ENCODE assay signal across 8 mouse cellular contexts in genomic region chr3:134146373-134147224, GRCm38 (mm10).
DNase-seq lines count a peak whose midpoint lies in the region; ATAC-seq lines count a peak whose summit lies in the region.

No protein-coding gene starts in this region.

- peaks cover 6% of the 10 kb centered on the region; the same call in 1 of the 2 replicates for H3K4me1 ChIP-seq in intestine, embryonic 15.5 days (replicated peaks)
- 0 out of 2 replicates have a peak, but pooled peaks cover 4% of the 10 kb centered on the region for H3K4me1 ChIP-seq in liver, embryonic 11.5 days (replicated peaks; ENCODE audit: control insufficient read depth, insufficient read depth, low read length)
- H3K4me1 ChIP-seq in neural tube, embryonic 13.5 days (replicated peaks), result peaks cover 25% of the 10 kb centered on the region

- no peaks in the 10 kb centered on the region for H3K9me3 ChIP-seq in intestine, embryonic 15.5 days
- H3K9me3 ChIP-seq in liver, embryonic 11.5 days (ENCODE audit: control insufficient read depth, low read length), result no peaks in the 10 kb centered on the region
- no peaks in the 10 kb centered on the region for H3K9me3 ChIP-seq in neural tube, embryonic 13.5 days

- ATAC-seq in intestine, embryonic 15.5 days, result peak; percentile 91
- ATAC-seq in liver, embryonic 11.5 days (replicated peaks; ENCODE audit: low FRiP score), result peak; percentile 63
- ATAC-seq in neural tube, embryonic 13.5 days (ENCODE audit: low read depth), result peak; percentile 97
- no peak for ATAC-seq in monocyte, adult 5-6 weeks (replicated peaks; ENCODE audit: insufficient number of reproducible peaks, low FRiP score, low TSS enrichment, poor library complexity, severe bottlenecking)

- H3K27ac ChIP-seq in intestine, embryonic 15.5 days, result no peak overlapping the region
- no peak overlapping the region for H3K27ac ChIP-seq in liver, embryonic 11.5 days (ENCODE audit: low read depth, low read length)
- peak overlapping the region; percentile 61 for H3K27ac ChIP-seq in neural tube, embryonic 13.5 days (replicated peaks)

- H3K4me3 ChIP-seq in intestine, embryonic 15.5 days (replicated peaks), result peak overlapping the region; percentile 20; the same call in 1 of the 2 replicates
- 0 out of 2 replicates have a peak overlapping the region, but pooled peaks have one; percentile 11 for H3K4me3 ChIP-seq in liver, embryonic 11.5 days (ENCODE audit: low read depth, low read length)
- H3K4me3 ChIP-seq in neural tube, embryonic 13.5 days, result peak overlapping the region; percentile 35

- no peak overlapping the region for H3K9ac ChIP-seq in intestine, embryonic 15.5 days
- H3K9ac ChIP-seq in liver, embryonic 11.5 days (ENCODE audit: low read depth, low read length), result no peak overlapping the region
- H3K9ac ChIP-seq in neural tube, embryonic 13.5 days, result peak overlapping the region; percentile 69

- H3K4me2 ChIP-seq in intestine, embryonic 15.5 days (replicated peaks), result peak overlapping the region; percentile 57
- peak overlapping the region; percentile 45 for H3K4me2 ChIP-seq in liver, embryonic 11.5 days
- H3K4me2 ChIP-seq in neural tube, embryonic 13.5 days, result peak overlapping the region; percentile 56

- 13% methylated on average over 14 of the region's 14 CpGs for WGBS in intestine, embryonic 15.5 days
- 20% methylated on average over 14 of the region's 14 CpGs for WGBS in liver, embryonic 11.5 days
- 15% methylated on average over 14 of the region's 14 CpGs for WGBS in neural tube, embryonic 13.5 days

- no peaks in the 10 kb centered on the region for H3K27me3 ChIP-seq in intestine, embryonic 15.5 days (replicated peaks)
- no peaks in the 10 kb centered on the region for H3K27me3 ChIP-seq in liver, embryonic 11.5 days (replicated peaks; ENCODE audit: control insufficient read depth, insufficient read depth, low read length)
- H3K27me3 ChIP-seq in neural tube, embryonic 13.5 days, result no peaks in the 10 kb centered on the region

- DNase-seq in MN1 (ENCODE audit: low spot score), result peak; percentile 75
- peak; percentile 57 to 81 for DNase-seq in adrenal gland, postnatal 36 days
- peak; percentile 48 to 57 for DNase-seq in frontal cortex, postnatal 10 days (ENCODE audit: low spot score in 2 of 2)
- peak; percentile 34 for DNase-seq in liver, embryonic 11.5 days (ENCODE audit: low spot score)
- DNase-seq in urinary bladder, postnatal 10 days (ENCODE audit: low spot score), result no peak

- no peaks in the 10 kb centered on the region for H3K36me3 ChIP-seq in intestine, embryonic 15.5 days
- H3K36me3 ChIP-seq in liver, embryonic 11.5 days (ENCODE audit: control insufficient read depth, insufficient read depth, low read length), result no peaks in the 10 kb centered on the region
- no peaks in the 10 kb centered on the region for H3K36me3 ChIP-seq in neural tube, embryonic 13.5 days
